Mouse (Mus musculus) midbrain, embryonic 16.5 days (tissue): ENCODE results near the gene Apoa4. TPM values are rescaled to one million over a fixed set of nuclear protein-coding genes. Genes with fewer than 3 reads are reported as not detected.
A peak's percentile ranks its signal among the peaks of the same experiment; 100 is the strongest.

Source experiments
- ATAC-seq: fragments of 200-750 bp; cut with Nextera tagmentation; 2 replicates; pipeline ENCODE4 v1.8.0; 2017; ENCODE audit warnings: moderate TSS enrichment
- H3K27ac ChIP-seq: fragments of 300-500 bp; sonication (generic); 2 replicates; pipeline ENCODE4 v1.5.1; 2014; ENCODE audit warnings: mild to moderate bottlenecking, low read length, mixed read lengths
- H3K27me3 ChIP-seq: fragments of 300-500 bp; sonication (generic); 2 replicates; pipeline ENCODE4 v1.6.1; 2014; ENCODE audit warnings: low read depth, low read length, mixed read lengths; ENCODE audit not compliant: control insufficient read depth, insufficient read depth
- H3K36me3 ChIP-seq: fragments of 300-500 bp; sonication (generic); 2 replicates; pipeline ENCODE4 v1.6.1; 2014; ENCODE audit warnings: mild to moderate bottlenecking, low read length, moderate library complexity, mixed read lengths; ENCODE audit not compliant: control insufficient read depth, insufficient read depth
- H3K4me1 ChIP-seq: fragments of 300-500 bp; sonication (generic); 2 replicates; pipeline ENCODE4 v1.6.1; 2014; ENCODE audit warnings: mild to moderate bottlenecking, low read length, mixed read lengths; ENCODE audit not compliant: control insufficient read depth, insufficient read depth
- H3K4me2 ChIP-seq: fragments of 300-500 bp; sonication (generic); 2 replicates; pipeline ENCODE4 v1.6.1; 2014; ENCODE audit warnings: mild to moderate bottlenecking, low read length, mixed read lengths
- H3K4me3 ChIP-seq: fragments of 300-500 bp; sonication (generic); 2 replicates; pipeline ENCODE4 v1.5.1; 2014; ENCODE audit warnings: low read depth, mild to moderate bottlenecking, low read length, moderate library complexity, mixed read lengths
- H3K9ac ChIP-seq: fragments of 300-500 bp; sonication (generic); 2 replicates; pipeline ENCODE4 v1.6.1; 2014; ENCODE audit warnings: low read depth, low read length, mixed read lengths
- H3K9me3 ChIP-seq: fragments of 300-500 bp; sonication (generic); replicated peaks from 2 replicates; pipeline ENCODE4 v1.6.1; 2014; ENCODE audit warnings: mild to moderate bottlenecking, low read length, mixed read lengths; ENCODE audit not compliant: control insufficient read depth, poor library complexity, severe bottlenecking
- WGBS: fragments of 180-500 bp; shearing (Covaris S2); extraction: QIAGEN DNeasy Blood & Tissue Kit; methylation state at CpG from one replicate; pipeline ENCODE4 v1.1.7; 2014; 5-methylcytosine and 5-hydroxymethylcytosine counted together
- polyA plus RNA-seq: library from polyadenylated mRNA; unstranded; fragments of >200 nt; fragmentation: Nextera tagmentation; extraction: Ambion mirVana; gene quantifications from 2 replicates; pipeline ENCODE4 v1.2.1, GENCODE M21; 2015

Gene Apoa4
- polyA plus RNA-seq, 1 experiment from 2014 or later, result not detected

DNA sequence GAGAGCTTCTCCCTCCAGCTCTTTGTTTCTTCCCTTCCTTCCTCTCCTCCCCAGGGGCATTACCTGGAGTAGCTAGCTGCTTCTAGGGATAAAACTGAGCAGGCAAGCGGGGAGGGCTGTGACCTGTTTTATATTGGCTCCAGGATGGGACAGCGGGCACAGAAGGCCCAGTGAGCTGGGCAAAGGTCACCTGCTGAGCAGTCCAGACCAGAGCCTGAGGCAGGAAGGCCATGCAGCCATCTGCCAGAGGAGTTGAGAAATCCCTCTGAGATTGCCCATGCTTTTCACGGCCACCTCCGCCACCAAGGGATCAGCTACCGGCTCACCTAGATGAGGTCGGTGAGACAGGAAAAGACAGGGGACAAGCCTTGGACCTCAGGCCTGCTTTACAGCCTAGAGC lies 5.3 kb upstream of the Apoa4 start:
- 90% methylated on average over 6 of the region's 6 CpGs for WGBS
- H3K4me2 ChIP-seq, result no peak overlapping the region
- H3K36me3 ChIP-seq, result no peaks in the 10 kb centered on the region
- no peak overlapping the region for H3K9ac ChIP-seq
- H3K4me3 ChIP-seq, result no peak overlapping the region
- ATAC-seq, result no peak
- H3K27ac ChIP-seq, result no peak overlapping the region
- no peaks in the 10 kb centered on the region for H3K9me3 ChIP-seq
- peaks cover 8% of the 10 kb centered on the region for H3K4me1 ChIP-seq
- H3K27me3 ChIP-seq, result no peaks in the 10 kb centered on the region

DNA sequence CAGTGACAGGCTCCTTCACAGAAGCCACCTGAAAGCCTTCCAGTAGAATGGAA lies 5.1 kb upstream of the Apoa4 start, which contains the start of gene Apoc3:
Apoc3 (minus strand) TSS at position 41 of the 53 bp plus-strand sequence.
- H3K4me2 ChIP-seq, result no peak within 1 kb of the TSS
- no peak within 1 kb of the TSS for H3K27ac ChIP-seq
- no peaks in the 10 kb centered on the region for H3K36me3 ChIP-seq
- no peak for ATAC-seq
- no peaks in the 10 kb centered on the region for H3K27me3 ChIP-seq
- H3K4me1 ChIP-seq, result peaks cover 6% of the 10 kb centered on the region
- H3K9ac ChIP-seq, result no peak within 1 kb of the TSS
- no peaks in the 10 kb centered on the region for H3K9me3 ChIP-seq
- no peak within 1 kb of the TSS for H3K4me3 ChIP-seq

DNA sequence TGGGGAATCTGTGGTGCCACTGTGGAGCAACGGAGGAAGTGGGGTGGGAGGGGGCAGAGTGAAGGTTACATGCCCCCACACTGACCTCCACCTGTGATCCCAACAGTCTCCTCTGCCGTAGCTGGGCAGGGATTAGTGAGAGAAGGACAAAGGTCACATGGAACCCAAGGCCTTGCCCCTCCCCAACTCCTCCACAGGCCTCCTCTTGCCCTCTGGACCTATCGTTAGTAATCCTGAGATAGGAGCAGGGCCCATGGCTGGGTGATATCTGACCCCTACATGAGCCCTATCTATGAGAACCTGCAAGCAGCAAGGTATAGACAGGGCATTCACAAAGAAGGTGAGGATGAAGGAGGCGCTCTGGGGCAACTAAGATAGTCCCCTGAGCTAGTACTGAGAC lies 4.8 kb upstream of the Apoa4 start:
- no peak overlapping the region for H3K4me3 ChIP-seq
- H3K9me3 ChIP-seq, result no peaks in the 10 kb centered on the region
- no peaks in the 10 kb centered on the region for H3K27me3 ChIP-seq
- H3K36me3 ChIP-seq, result no peaks in the 10 kb centered on the region
- H3K4me2 ChIP-seq, result no peak overlapping the region
- no peak for ATAC-seq
- peaks cover 4% of the 10 kb centered on the region for H3K4me1 ChIP-seq
- WGBS, result 52% methylated on average over 4 of the region's 4 CpGs
- H3K9ac ChIP-seq, result no peak overlapping the region
- no peak overlapping the region for H3K27ac ChIP-seq

GRCm38 (mm10) chr9:46238850-46239249 lies 1.6 kb upstream of the Apoa4 start:
- H3K9ac ChIP-seq, result no peak overlapping the region
- no peaks in the 10 kb centered on the region for H3K36me3 ChIP-seq
- no peaks in the 10 kb centered on the region for H3K4me1 ChIP-seq
- no peak overlapping the region for H3K27ac ChIP-seq
- no peak overlapping the region for H3K4me3 ChIP-seq
- no peaks in the 10 kb centered on the region for H3K27me3 ChIP-seq
- no peak overlapping the region for H3K4me2 ChIP-seq
- no peak for ATAC-seq
- H3K9me3 ChIP-seq, result no peaks in the 10 kb centered on the region
- WGBS, result 89% methylated on average over 7 of the region's 7 CpGs

DNA sequence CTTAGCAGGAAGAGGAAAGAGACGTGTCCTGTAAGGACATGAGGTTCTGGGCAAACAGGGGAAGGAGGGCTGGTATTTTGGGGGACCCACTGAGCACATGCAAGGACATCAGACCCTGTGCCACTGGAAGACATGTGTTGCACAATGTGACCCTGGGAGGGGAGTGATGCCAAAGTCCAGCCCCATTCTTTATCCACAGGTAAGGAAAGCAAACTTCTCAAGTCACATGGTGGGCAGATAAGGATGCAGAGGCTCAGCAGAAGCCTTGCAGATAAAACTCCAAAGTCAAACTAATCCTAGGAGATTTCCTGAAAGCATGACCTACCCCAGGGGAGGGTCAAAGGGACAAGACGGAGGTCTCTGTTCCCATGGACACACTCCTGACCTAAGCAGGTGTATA lies 1.3 kb downstream of the Apoa4 start:
- no peak overlapping the region for H3K4me2 ChIP-seq
- no peaks in the 10 kb centered on the region for H3K27me3 ChIP-seq
- H3K27ac ChIP-seq, result no peak overlapping the region
- no peak overlapping the region for H3K4me3 ChIP-seq
- no peaks in the 10 kb centered on the region for H3K9me3 ChIP-seq
- whole genome bisulfite sequencing, result 78% methylated on average over 2 of the region's 2 CpGs
- H3K4me1 ChIP-seq, result no peaks in the 10 kb centered on the region; the same call in 1 of the 2 replicates
- ATAC-seq, result no peak
- H3K9ac ChIP-seq, result no peak overlapping the region
- H3K36me3 ChIP-seq, result no peaks in the 10 kb centered on the region

GRCm38 (mm10) chr9:46243122-46243521 lies 2.6 kb downstream of the Apoa4 start:
- no peaks in the 10 kb centered on the region for H3K9me3 ChIP-seq
- no peak overlapping the region for H3K4me3 ChIP-seq
- no peaks in the 10 kb centered on the region for H3K36me3 ChIP-seq
- no peak overlapping the region for H3K27ac ChIP-seq
- H3K4me2 ChIP-seq, result no peak overlapping the region
- ATAC-seq, result no peak
- H3K27me3 ChIP-seq, result no peaks in the 10 kb centered on the region
- no peaks in the 10 kb centered on the region; the same call in 1 of the 2 replicates for H3K4me1 ChIP-seq
- H3K9ac ChIP-seq, result no peak overlapping the region
- WGBS, result 66% methylated on average over 4 of the region's 4 CpGs

GRCm38 (mm10) chr9:46243584-46243983 lies 3.1 kb downstream of the Apoa4 start:
- H3K9ac ChIP-seq, result no peak overlapping the region
- no peak for ATAC-seq
- no peaks in the 10 kb centered on the region for H3K9me3 ChIP-seq
- no peak overlapping the region for H3K4me2 ChIP-seq
- WGBS, result 62% methylated on average over 8 of the region's 8 CpGs
- no peaks in the 10 kb centered on the region for H3K27me3 ChIP-seq
- no peaks in the 10 kb centered on the region for H3K36me3 ChIP-seq
- H3K4me1 ChIP-seq, result no peaks in the 10 kb centered on the region; the same call in 1 of the 2 replicates
- H3K27ac ChIP-seq, result no peak overlapping the region
- H3K4me3 ChIP-seq, result no peak overlapping the region

GRCm38 (mm10) chr9:46246752-46247324 lies 6.3 kb downstream of the Apoa4 start:
- Histone ChIP-seq H3K27me3 (peaks cover 1% of the 10 kb centered on the region), H3K27ac (no peak overlapping the region), H3K9ac (no peak overlapping the region), H3K4me1 (no peaks in the 10 kb centered on the region; the same call in 1 of the 2 replicates), H3K4me3 (no peak overlapping the region), H3K36me3 (no peaks in the 10 kb centered on the region), H3K9me3 (no peaks in the 10 kb centered on the region), H3K4me2 (no peak overlapping the region)
- peak; percentile 89 for ATAC-seq
- WGBS, result 26% methylated on average over 10 of the region's 11 CpGs

GRCm38 (mm10) chr9:46256177-46256576 lies 15.7 kb downstream of the Apoa4 start:
- Histone ChIP-seq H3K4me1 (no peaks in the 10 kb centered on the region), H3K27me3 (peaks cover 11% of the 10 kb centered on the region), H3K4me2 (no peak overlapping the region), H3K36me3 (no peaks in the 10 kb centered on the region), H3K9ac (no peak overlapping the region), H3K4me3 (no peak overlapping the region), H3K27ac (no peak overlapping the region), H3K9me3 (no peaks in the 10 kb centered on the region)
- 91% methylated on average over 7 of the region's 7 CpGs for WGBS
- ATAC-seq, result no peak
